Mouse (Mus musculus) thymus, postnatal 14 days (tissue): Measurements from ENCODE around the gene Aff1.

Experiments used
- DNase-seq: peaks from one replicate; pipeline ENCODE4 v3.0.0; 2021

Aff1 gene

DNA sequence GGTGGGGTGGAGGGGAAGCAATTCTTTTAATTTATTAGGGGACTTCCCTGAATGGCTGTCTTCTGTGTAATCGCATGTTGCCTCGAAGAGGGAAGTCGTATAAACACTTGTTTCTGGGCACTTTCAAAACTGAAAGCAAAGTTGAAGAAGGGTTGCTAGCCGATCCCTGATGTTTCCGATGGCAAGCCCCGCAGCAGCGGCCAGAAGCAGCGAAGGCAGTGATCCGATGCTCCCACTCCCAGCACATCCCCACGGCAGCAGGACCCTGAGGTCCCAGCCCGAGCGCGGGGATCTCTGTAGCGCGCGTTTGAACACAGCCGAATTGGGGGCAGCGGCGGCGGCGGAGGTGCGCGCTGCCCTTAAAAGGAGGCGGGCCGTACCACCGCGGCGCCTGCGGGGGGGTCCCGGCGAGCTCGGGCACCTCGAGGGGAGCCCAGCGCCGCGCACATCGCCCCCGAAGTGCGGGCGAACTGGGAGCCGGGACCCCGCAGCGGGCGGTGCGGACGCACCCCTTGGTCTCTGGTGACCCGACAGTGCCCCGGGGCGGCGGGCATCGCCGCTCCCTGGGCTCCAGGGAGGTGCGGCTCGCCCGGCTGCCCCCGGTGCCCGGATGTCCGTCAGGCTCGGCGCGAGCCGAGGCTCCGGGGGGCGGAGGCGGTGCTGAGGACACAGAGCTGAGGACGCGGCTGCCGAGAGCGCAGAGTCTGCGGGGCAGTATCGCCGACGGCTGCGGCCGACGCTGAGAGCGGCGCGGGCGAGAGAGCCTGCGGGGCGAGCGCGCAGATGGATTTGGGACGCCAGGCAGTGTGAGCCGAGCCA is 61.5 kb downstream of the Aff1 start:
- peak; percentile 95 for DNase-seq

DNA sequence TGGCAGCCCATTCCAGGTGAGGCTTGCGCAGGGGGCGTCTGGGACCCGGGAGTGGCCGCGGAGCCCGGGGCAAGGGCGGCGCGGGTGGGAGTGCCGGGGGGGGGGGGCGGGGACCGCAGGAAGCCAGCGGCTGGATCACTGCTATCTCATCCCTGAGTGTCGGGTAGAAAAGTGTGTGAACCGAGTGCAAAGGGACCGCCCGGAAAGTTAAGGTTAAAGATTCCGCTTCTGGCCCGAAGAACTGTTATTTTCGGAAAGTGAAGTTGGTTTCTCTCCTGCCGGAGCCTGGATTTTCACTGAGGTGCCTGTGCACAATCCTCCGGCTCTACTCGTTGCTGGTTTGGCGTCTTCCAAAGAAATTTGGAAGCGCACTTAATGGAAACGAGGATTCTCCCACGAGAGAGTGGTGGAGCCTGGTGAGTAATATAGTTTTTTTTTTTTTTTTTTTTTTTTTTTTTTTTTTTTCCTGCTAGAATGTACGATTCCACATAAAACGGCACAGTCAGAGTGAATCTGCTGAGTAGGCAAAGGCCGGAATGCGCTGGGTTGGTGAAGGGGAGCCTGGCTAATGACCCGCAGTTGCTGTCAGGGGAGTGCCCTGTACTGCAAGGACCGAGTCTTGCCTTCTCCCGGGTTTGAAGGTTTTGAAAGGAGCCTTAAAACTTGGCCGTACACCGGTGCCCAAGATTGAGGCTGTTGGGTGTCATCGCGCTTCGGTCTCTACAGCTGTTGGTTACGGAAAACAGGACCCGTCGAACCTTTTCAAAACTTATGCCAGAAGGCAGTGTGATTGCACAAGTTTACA is 62.4 kb downstream of the Aff1 start:
- DNase-seq, result peak; percentile 58

DNA sequence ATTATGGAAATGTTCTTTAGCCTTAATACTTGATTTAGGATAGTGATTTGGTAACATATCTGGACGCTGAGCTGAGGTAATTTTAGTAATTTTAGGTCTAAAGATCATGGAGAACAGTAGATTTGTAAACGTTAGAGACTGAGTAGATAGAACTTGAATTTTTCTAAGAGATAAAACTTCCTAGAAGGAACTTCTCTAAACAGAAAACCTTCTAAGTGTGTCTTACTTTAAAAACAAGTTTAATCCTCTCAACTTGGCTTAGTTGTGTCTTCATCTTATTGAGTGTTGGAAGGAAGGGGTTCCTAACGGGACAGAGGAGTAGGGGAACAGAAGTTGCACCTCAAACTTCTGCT is 62.9 kb downstream of the Aff1 start:
- DNase-seq, result no peak

DNA sequence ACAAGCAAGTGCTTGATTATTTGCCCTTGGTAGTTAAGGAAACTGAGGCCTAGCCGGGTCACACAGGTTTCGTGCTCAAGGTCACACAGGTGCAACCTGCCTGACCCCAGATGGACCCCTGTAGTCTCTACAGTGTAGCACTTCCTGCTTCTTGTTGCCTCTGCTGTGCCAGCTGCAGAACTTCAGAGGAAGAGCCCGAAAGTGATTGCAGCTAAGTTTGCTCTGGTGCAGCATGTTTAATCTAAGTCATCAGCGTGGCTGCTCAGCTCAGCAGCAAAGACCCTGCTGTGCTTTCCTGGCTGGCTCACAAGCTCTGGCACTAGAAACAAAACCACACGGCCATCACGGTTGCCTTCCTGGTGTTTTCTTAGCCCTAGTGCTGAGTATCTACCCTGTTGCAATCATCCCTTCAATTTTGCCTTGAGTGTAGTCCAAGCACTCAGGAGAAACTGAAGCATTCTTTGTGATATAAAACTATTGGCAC is 64.1 kb downstream of the Aff1 start:
- DNase-seq, result peak; percentile 80

DNA sequence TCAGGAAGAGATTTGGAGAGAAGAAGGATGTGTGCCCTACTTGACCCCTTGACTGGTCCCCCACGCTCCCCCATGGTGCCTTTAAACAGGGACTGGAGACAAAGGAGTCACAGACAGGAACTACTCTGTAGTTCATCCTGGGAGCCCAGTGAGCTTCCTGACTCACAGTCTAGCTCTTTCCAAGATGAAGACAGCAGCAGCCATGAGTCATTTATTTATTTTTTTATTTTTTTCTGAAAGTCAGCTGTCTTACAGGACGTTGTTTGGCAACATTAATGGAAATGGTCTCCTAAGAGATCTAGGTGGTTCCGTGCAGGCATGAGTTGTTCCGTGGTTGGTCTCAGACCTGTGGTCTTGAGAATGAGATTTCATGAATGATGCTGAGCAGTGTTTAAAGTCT is 66.3 kb downstream of the Aff1 start:
- DNase-seq, result no peak

DNA sequence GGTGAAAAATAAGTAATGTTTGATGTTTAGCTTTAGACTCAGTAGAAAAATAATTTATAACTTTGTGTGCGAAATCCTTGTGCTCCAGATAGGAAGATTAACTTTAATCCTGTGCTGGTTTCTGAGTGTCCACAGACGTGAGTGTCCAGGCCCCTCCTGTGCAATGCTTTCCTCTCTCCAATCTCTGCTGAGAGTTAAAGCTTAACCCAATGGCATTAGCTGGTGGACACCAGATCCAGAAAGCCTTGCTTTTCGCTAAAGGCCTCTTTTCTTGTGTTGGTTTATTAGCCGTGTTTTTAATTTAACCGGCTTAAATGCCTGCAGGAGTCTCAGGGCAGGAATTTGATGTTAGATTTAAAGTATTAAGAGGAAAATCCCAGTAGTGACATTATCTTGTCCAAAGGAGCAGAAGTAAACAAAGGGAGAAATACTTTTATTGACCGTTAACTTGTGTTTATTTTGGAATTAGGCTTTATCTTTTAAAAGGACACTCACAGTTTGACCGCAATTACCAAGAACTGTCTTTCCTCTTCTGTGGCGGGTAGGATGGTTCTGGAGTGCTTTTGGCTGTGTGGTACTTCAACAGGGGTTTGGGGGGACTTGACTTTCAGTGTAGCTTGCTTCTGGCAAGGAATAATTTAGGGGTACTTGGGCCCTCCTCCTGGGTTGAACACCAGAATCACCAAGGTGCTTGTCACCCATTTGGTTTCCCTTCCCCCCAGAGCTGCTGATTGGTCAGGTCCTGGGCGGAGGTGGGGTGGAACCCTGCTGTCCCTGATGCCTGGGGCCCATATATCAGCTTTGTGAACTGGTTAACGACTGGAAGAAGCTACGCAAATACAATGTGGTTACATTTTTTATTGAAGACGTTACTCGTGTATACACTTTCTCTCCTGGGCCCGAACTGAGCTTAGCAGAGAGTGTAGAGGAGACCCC is 67.6 kb downstream of the Aff1 start:
- DNase-seq, result peak; percentile 71

DNA sequence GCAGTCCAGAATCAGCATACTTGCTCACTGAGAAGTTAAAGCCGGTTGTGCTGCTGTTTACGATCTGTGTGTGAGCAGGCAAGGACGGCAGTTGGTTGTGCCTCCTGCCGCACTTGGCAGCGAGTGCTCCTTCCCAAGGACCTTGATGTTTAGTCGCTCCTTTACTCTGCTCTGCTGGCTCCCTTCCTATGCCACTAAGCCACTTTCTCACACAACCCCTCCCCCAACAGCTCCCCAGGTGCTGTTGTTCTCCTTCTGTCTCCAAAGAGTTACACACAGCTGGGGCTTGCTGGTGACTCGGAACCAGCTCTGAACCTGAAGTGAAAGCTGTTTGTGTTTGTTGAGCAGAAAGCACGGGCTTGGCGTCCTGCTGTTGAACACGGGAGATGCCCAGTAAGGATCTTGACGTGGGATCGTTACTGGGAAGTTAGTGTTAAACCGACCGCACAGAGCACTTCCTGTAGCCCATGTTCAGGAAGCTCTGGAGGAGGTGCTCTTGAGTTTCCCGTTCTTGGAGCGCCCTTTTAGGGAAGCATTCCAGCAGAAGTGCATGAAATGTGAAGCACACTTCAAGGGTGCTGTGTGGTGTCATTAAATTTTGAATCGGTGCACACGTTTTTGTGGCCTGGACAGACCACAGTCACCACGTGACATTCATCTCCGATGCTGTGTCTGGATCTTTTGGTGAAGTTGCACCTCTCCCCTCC is 68.4 kb downstream of the Aff1 start:
- peak; percentile 91 for DNase-seq

DNA sequence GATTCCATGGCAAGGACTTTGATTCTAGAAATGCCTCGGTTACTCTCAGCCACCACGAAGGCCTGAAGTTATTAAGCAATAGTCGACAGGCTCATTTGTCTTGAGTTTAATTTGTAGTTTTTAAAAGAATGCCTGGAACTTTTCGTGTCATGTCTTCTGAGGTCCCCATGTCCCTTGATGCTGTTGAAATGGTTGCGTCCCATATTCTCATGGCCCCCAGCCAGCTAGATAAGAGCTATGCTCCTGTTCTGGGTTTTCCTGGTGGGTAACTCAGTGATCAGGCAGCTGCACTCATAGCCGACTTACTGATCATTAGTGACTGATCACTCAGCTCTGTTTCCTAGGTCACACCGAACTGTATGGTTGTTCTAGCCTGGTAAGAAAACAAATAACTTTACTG is 69.6 kb downstream of the Aff1 start:
- no peak for DNase-seq

DNA sequence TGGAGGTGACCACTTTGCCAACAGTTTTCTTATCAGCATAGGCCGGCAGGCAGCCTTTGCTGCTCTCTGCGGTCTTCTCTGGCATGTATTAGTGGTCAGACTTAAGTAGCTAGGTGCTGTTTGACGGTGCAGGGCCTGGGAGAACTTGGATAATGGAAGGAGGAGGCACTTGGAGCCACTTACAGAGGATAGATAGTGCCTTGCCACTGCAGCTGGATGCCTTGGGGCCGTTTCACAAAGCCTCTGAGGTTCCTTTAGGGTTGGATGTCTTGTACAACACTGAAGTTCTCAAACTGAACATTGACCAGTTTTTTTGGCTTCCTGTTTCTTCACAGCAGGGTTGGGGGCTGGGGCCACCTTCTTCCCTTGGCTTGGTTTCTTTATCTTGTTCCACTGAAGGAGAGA is 70.7 kb downstream of the Aff1 start:
- peak; percentile 68 for DNase-seq

DNA sequence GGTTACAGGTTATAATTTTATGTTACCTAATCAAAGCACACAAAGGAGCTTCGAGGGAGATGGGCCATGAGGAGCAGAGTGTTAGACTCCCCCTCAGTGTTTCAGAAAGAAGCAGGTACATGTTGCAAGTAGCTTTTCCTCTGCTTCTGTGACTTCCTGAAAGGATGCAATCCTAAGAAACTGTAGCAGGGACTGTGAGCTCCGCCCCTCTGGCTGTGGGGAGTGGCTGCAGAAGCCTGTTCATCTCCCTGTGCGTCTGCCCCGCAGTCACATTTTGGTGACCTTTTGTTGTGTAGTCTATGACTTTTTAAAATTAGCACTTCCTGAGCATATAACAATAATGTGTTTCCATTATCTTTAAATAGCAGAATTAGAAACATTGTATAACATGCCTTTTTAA is 73.2 kb downstream of the Aff1 start:
- no peak for DNase-seq

DNA sequence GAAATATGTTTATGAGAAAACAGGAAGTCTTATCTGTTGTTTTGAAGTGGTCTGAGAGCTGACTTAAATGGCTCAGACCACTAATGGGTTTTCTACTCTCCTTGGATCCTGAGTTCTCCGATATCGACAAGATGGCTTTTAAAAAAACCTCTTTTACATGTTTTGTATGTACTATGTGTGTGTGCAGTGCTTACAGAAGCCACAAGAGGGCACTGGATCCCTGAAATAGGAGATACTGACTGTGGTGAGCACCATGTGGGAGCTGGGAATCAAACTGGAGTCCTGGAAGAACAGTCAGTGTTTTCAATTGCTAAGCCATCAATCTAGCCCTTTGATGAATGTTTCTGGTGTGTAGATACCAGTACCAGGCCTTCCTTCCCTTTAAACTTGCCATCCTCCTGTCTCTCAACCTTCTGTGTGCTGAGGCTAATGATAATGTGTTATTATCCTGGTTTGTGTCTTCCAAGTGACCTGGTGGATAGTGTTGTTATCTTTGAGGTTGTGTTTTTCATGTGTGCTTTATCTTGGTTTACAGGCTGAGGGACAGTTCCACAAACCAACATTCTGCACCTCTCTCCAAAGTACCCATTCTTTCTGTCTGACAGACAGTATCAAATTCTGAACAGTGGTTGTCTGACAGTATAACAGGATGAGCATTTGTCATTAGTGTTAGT is 73.7 kb downstream of the Aff1 start:
- DNase-seq, result no peak

DNA sequence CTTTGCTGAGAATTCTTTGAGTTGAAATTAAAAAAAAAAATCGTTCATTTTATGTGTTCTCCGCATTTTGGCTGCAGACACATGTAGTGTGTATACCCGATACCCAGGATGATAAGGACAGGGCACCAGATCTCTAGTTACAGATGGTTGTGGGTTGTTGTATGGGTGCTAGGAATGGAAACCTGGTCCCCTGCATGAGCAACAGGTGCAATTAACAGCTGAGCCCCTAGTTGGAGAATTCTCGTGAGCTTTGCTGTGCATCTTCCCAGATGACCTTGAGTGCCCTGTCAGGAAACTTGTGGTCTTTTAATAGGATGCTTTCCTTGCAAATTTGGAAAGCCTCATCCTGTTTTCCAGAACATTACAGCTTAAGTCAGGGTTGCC is 74.2 kb downstream of the Aff1 start:
- DNase-seq, result no peak

DNA sequence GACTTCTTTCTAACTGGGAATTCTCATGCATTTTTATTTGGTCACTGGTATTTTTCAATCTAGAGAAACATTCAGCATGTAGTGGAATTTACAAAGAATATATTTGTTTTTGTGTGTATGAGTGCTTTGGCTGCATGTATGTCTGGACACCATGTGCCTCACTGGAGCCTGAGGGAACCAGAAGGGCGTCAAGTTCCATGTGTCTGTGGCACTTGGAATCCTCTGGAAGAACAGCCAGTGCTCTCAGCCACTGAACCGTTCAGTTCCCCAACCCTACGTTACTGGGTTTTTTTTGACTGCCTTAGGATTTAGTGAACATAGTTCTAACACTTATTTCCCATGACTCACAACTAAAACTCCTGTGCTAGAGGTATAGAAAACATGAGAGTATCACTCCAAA is 76.8 kb downstream of the Aff1 start:
- no peak for DNase-seq

DNA sequence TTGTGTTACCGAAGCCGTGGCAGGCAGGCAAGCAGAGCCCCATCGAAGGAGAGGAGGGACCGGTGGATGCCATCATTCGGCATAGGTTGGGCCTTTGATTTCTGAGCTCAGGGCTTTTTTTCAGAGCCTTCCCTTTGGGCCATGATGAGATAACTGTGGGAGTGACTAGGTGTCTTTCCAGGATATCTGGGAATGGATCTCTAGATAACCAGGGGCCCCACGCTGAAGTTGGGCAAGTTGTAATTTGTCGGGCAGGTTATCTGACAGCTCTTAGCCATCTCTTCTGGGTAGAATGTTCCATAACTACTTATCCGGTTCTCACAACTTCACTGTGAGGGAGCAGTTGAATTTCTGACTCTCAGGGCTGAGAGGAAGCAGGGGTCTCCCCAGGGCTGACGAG is 77.5 kb downstream of the Aff1 start:
- DNase-seq, result no peak

DNA sequence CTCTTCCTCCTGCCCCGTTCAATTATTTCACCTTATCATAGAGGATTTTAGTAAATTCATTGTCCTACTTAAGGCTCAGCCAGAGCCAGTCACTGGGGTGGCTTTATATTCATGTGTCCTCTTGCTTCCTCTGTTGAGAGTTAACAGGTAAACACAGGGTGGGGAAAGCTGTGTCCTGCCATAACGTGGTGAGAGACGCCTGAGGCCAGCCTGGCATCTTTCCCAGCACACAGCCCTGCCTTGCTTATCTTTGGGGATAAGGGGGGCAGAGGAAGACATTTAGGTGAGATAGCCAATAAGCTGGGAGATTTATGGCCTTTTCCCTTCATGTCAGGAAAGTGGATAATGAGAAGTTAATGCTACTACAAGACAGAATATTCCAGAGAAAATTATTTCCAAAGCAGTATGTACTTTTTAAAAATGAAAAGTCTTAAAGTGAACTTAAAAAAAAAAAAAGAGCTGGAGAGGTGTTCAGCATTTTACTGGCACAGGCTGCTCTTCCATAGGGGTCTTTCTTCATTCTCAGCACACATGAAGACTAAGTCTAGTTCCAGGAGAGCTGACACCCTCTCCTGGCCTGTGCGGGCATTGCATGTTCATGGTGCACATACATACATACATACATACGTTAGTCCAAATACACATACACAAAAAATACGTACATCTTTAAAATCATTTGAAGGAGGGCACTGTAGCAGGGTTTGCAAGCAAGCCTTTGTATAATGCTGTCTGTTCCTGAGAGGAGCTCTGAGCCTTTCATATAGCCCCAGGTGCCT is 78.5 kb downstream of the Aff1 start:
- no peak for DNase-seq

DNA sequence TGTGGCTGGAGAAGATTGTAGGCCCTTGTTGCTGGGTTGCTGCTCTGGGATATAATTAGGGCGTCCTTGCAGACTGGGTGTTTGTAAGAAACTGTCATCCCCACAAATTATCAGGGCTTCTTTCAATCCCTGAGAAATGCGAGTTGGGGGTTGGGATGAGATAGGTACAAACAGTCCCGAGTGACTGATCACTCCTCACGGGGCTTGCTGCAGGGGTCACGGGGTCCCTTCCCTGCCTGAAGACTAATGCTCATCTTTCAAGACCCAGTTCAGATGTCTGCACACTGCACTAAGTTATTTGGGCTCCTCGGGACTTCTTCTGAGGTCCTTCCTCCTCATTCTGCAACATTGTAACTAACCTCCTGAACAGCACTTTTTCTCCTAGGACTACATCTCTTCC is 79.2 kb downstream of the Aff1 start:
- DNase-seq, result no peak

DNA sequence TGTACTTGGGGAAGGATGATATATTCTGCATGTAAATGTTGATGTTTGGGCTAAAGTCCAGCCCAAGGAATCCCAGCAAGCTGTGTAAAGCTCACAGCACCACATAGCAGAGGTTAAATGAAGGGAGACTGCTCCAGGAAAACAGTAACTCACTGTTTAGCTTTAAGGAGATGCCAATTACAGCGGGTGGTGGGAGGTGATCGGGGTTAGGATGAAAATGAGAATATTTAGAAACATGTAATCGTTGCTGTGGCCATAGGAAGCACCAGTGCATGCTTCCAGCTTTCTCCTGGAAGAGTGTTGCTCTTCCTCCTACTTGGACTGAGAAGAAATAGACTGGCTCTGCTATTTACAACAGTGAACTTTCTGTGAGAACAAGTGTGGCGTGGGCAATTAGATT is 80.1 kb downstream of the Aff1 start:
- no peak for DNase-seq

DNA sequence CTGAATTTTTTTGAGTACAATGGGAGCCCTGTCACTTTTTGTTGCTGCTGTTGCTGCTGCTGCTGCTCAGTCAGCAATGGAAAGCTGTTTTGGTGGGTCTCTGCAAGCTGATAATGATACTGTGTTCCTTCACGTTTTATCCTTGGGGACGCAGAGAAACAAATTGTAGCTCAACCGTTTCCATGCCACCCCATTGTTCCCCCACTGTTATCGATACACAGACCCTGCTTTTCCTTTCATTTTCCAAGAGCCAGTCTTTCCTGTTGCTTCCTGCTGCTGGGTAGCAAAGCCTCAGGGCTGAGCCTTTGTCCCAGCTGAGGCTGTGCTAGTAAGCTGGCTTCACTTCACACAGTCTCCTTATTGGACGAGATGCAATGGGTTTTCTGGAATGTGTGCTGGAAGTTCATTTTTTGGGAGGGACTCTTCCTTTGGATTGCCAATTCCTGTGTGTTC is 81.0 kb downstream of the Aff1 start:
- no peak for DNase-seq

DNA sequence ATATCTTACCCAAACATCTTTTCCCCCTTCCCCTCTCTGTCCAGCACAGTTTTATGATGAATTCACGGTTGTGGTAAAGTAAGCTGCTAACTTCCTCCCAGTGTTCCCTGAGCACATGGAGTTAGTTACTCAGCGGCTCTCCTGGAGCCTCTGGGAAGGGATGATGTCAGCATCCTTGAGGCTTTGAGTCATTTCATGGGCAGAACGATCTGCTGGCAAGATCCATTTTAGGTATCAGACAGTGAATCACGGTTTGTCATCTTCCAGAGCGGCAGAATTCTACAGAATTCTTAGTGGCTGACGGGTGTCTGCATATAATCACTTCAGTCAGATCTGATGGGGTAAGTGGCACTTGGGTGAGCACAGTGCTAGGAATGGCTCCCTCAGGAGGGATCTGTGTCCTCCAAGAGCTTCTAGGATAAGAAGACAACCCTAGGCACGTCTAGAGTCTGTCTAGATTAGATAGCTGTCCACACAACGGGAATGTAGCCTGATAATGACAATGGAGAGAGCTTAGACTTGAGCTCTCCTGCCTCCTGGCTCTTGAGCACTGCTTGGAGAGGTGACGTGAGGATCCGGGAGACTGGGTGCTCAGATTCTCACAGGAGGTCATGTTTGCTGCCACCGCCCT is 82.6 kb downstream of the Aff1 start:
- DNase-seq, result no peak

DNA sequence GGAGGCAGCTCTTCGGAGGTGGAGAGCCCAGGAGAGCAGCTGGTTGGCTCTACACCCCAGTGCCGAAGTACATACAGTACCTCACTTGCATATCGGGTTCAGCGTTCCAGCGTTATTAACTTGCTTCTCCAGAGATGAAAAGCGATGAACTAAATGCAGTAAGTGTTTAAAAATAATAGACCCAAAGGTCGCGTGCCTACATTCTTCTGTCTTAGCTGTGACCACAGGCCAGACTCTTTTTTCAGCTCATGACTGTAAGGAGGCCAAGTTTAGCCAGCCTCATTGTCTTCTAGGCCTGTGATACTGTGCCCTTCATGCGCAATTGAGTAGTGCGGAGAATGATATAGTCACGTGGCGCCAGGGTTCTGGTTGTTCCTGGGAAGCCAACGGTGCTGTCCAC is 83.3 kb downstream of the Aff1 start:
- DNase-seq, result no peak

DNA sequence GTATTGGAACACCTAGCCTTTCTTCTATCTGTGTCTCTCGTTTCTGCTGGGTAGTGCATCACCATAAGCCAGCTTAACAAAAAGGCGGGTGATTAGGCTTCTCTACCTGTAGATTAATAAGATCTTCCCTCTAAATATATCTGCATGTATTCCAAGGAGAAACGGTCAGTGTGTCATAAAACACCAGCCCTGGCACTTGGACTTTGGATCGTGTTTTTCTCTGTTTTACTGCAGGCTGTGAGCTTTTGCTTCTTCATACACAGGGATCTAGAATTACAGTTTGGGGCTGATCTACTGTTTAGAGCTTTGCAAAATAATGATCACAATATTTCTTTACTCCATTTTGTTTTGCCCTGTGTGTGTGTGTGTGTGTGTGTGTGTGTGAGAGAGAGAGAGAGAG is 84.7 kb downstream of the Aff1 start:
- DNase-seq, result no peak
